Mouse (Mus musculus): ENCODE results near the gene Gfod1.

DNA sequence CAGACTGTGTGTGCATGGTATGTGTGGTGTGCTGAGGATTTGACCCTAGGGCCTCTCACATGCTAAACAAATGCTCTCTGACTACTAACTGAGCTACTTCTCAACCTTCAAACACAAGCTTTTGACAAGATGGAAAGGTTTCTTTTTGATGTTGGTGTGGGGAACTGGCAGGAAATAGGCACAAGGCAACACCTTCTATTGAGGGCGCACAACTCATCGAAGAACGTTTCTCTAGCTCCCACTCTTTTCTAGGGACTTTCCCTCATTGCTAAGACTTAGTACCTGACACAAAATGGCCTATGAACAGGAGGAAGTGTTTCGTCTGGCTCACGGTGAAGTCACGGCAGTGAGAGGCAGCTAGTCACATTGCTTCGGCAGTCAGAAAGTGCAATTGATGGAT is 126.7 kb downstream of the Gfod1 start:
- TF ChIP-seq CTCF (IDR thresholded peaks at IDR 0.05; ENCODE audit: borderline replicate concordance, insufficient read depth, low read length) (no peak), POLR2A (IDR thresholded peaks at IDR 0.05; ENCODE audit: low read depth, low read length) (no peak)

All from embryonic fibroblast, embryonic 13.5 days (primary cell).